21 mouse cellular contexts compared by ENCODE assay signal in genomic region chr6:48723468-48723867, GRCm38 (mm10). TPM values are rescaled to one million over a fixed set of nuclear protein-coding genes. Genes with fewer than 3 reads are reported as not detected.
DNase-seq lines count a peak whose midpoint lies in the region; TF ChIP-seq lines count a peak whose summit lies in the region.
"Had no signal": no experiment of that assay in that cellular context is flagged by ENCODE, and none has a peak within 500 bp of the region (broad histone marks: within the 10 kb centered on the region; RNA-seq: fewer than 3 reads in every experiment).

No protein-coding gene starts in this region.

- DNase-seq in spleen, adult 2 months (ENCODE audit: low read depth in 1 of 2, low spot score in 2 of 2) = no peak
- DNase-seq in spleen, postnatal 36 days (ENCODE audit: low spot score in 2 of 2) = no peak
- no peak for DNase-seq in CH12.LX (ENCODE audit: extremely low read depth)
- DNase-seq in induced T-regulatory cell, adult 2 months (ENCODE audit: low read depth) = peak; percentile 86
- DNase-seq in ovary, adult 18-20 months (ENCODE audit: low spot score) = no peak
- no peak for DNase-seq in embryo, embryonic 9.5 days (ENCODE audit: extremely low spot score)
- DNase-seq: adrenal gland, adult 2 months; adrenal gland, postnatal 25 days; cerebellum, adult 2 months; cerebellum, postnatal 14 days; embryo, embryonic 11 days; gastrocnemius, postnatal 14 days; heart, postnatal 36 days had no signal

- TF ChIP-seq RAD21 in CH12.LX (IDR thresholded peaks at IDR 0.05; ENCODE audit: low read depth, low read length) = no peak

- peak overlapping the region; percentile 64 for H3K4me2 ChIP-seq in CH12.LX (ENCODE audit: insufficient read depth, low read depth, poor library complexity, severe bottlenecking)
- H3K4me2 ChIP-seq: embryonic facial prominence, embryonic 12.5 days; heart, embryonic 12.5 days; hindbrain, embryonic 15.5 days had no signal

- peaks cover 2% of the 10 kb centered on the region for H3K36me3 ChIP-seq in spleen, adult 2 months (ENCODE audit: control insufficient read depth, insufficient read depth, low read length)
- H3K36me3 ChIP-seq in CH12.LX (replicated peaks in 1 of 2; ENCODE audit: control insufficient read depth in 1 of 2, insufficient read depth in 1 of 2, low read length in 1 of 2) = peaks cover 0 to 4% of the 10 kb centered on the region in 2 experiments
- H3K36me3 ChIP-seq: embryonic facial prominence, embryonic 12.5 days; heart, embryonic 12.5 days; hindbrain, embryonic 15.5 days had no signal

- peak overlapping the region; percentile 34; the same call in 1 of the 2 replicates for H3K9ac ChIP-seq in CH12.LX (ENCODE audit: insufficient read depth, low read depth)
- H3K9ac ChIP-seq: embryonic facial prominence, embryonic 12.5 days; heart, embryonic 12.5 days; hindbrain, embryonic 15.5 days had no signal

- H3K27me3 ChIP-seq in spleen, adult 2 months (ENCODE audit: control insufficient read depth, insufficient read depth, low read length) = no peaks in the 10 kb centered on the region
- H3K27me3 ChIP-seq in CH12.LX (replicated peaks) = no peaks in the 10 kb centered on the region
- H3K27me3 ChIP-seq: embryonic facial prominence, embryonic 12.5 days; heart, embryonic 12.5 days; hindbrain, embryonic 15.5 days; Patski had no signal

- peak overlapping the region; percentile 81 for H3K27ac ChIP-seq in spleen, adult 2 months (ENCODE audit: insufficient read depth, low read length)
- H3K27ac ChIP-seq in CH12.LX (ENCODE audit: insufficient read depth, low read depth) = peak overlapping the region; percentile 71
- H3K27ac ChIP-seq: embryonic facial prominence, embryonic 12.5 days; hindbrain, embryonic 15.5 days had no signal

- TF ChIP-seq EP300 in CH12.LX (IDR thresholded peaks at IDR 0.05; ENCODE audit: low read length) = peak; percentile 20; the same call in 1 of the 2 replicates

- TF ChIP-seq CTCF in spleen, adult 2 months (IDR thresholded peaks at IDR 0.05; ENCODE audit: extremely low read depth, insufficient read depth, insufficient read length, insufficient replicate concordance) = no peak
- TF ChIP-seq CTCF in CH12.LX (conservative IDR thresholded peaks at IDR 0.05 in 1 of 2, IDR thresholded peaks at IDR 0.05 in 1 of 2; ENCODE audit: low read depth in 2 of 2, low read length in 2 of 2) = no peak

- peaks cover 43% of the 10 kb centered on the region for H3K4me1 ChIP-seq in spleen, adult 2 months (ENCODE audit: control insufficient read depth, insufficient read depth, insufficient read length)
- peaks cover 31 to 70% of the 10 kb centered on the region in 2 experiments for H3K4me1 ChIP-seq in CH12.LX (ENCODE audit: control insufficient read depth in 1 of 2, insufficient read depth in 2 of 2)
- H3K4me1 ChIP-seq: embryonic facial prominence, embryonic 12.5 days had no signal

- no peak for TF ChIP-seq POLR2A in spleen, adult 2 months (IDR thresholded peaks at IDR 0.05; ENCODE audit: low read depth, low read length)
- TF ChIP-seq POLR2A in CH12.LX (IDR thresholded peaks at IDR 0.05; ENCODE audit: low read depth, low read length) = no peak

- peaks cover 14% of the 10 kb centered on the region for H3K79me2 ChIP-seq in CH12.LX (replicated peaks; ENCODE audit: control insufficient read depth, extremely low read depth, insufficient read depth, poor library complexity, severe bottlenecking)

- in situ Hi-C loops in CH12.LX (cut with MboI; ENCODE audit: low pct_ligation_motif_present, low pct_unique_long_range_greater_than_20kb, low sequenced_read_pairs) = no loop called here

- 46% methylated on average over 8 of the region's 8 CpGs for WGBS in spleen, adult 2 months

- dilution Hi-C loops in CH12.LX (cut with MboI; ENCODE audit: extremely low pct_ligation_motif_present, extremely low pct_unique_long_range_greater_than_20kb, low sequenced_read_pairs) = no loop called here

- no peaks in the 10 kb centered on the region for H3K9me3 ChIP-seq in CH12.LX (replicated peaks; ENCODE audit: low read length)
- H3K9me3 ChIP-seq: embryonic facial prominence, embryonic 12.5 days; heart, embryonic 12.5 days; hindbrain, embryonic 15.5 days had no signal

- H3K4me3 ChIP-seq in spleen, adult 2 months (ENCODE audit: extremely low read depth, insufficient read depth, insufficient read length) = no peak overlapping the region; the same call in 1 of the 2 replicates
- H3K4me3 ChIP-seq in CH12.LX (replicated peaks in 1 of 3; ENCODE audit: low read depth in 2 of 3, low read length in 2 of 3, poor library complexity in 1 of 3) = no peak overlapping the region
- H3K4me3 ChIP-seq: embryonic facial prominence, embryonic 12.5 days; heart, embryonic 12.5 days; hindbrain, embryonic 15.5 days had no signal

TF ChIP-seq in CH12.LX, 34 proteins besides CTCF, POLR2A, EP300 and RAD21:
- TF ChIP-seq ELF1 (IDR thresholded peaks at IDR 0.05; ENCODE audit: low read depth, low read length) (peak; percentile 44; the same call in 1 of the 2 replicates), NRF1 (IDR thresholded peaks at IDR 0.05; ENCODE audit: low read depth, low read length) (no peak), CHD2 (IDR thresholded peaks at IDR 0.05; ENCODE audit: low read length) (0 out of 2 replicates have a peak, but pooled peaks have one; percentile 10), JUND (conservative IDR thresholded peaks at IDR 0.05; ENCODE audit: low read depth, low read length) (no peak), USF2 (conservative IDR thresholded peaks at IDR 0.05; ENCODE audit: low read depth, low read length) (no peak), IRF4 (IDR thresholded peaks at IDR 0.05; ENCODE audit: low read depth, low read length) (no peak), ZNF384 (IDR thresholded peaks at IDR 0.05; ENCODE audit: low read depth, low read length) (no peak), POLR2AphosphoS2 (IDR thresholded peaks at IDR 0.05; ENCODE audit: low read depth, low read length) (no peak), PAX5 (IDR thresholded peaks at IDR 0.05; ENCODE audit: low read length) (no peak), MXI1 (IDR thresholded peaks at IDR 0.05; ENCODE audit: low read depth, low read length) (no peak), UBTF (IDR thresholded peaks at IDR 0.05; ENCODE audit: low read depth, low read length) (no peak), MAX (IDR thresholded peaks at IDR 0.05; ENCODE audit: low read length) (peak; percentile 48; the same call in 1 of the 2 replicates)

RNA-seq across cellular contexts. Expression of gene Gimap7, which starts 5.0 kb away (rescaled TPM):
- 9.5 and 11.6 TPM in 2 replicates for polyA plus RNA-seq in spleen, adult 2 months (2012; rRNA removed)
- total RNA-seq in CH12.LX (2012; rRNA removed) (14.5 and 16.3 TPM in 2 replicates), CH12.LX (2014; rRNA removed) (4.2 and 4.3 TPM in 2 replicates)
- polyA plus RNA-seq in CH12.LX (2012; ENCODE audit: insufficient read length, low read depth) = 7.0 and 7.1 TPM in 2 replicates
- total RNA-seq: gastrocnemius, postnatal 14 days had no signal
- polyA plus RNA-seq: adrenal gland, adult 2 months; cerebellum, adult 2 months; embryonic facial prominence, embryonic 12.5 days; forebrain, embryonic 11.5 days; forebrain, embryonic 16.5 days; frontal cortex, adult 2 months; heart, embryonic 12.5 days; hindbrain, embryonic 11.5 days; hindbrain, embryonic 15.5 days; Patski had no signal

RNA-seq across cellular contexts. Expression of gene Gm28053, which starts 5.1 kb away (rescaled TPM):
- 0.43 and 0.82 TPM in 2 replicates for polyA plus RNA-seq in spleen, adult 2 months (2012; rRNA removed)
- 10.0 and 12.0 TPM in 2 replicates for total RNA-seq in CH12.LX (2012; rRNA removed)
- total RNA-seq in CH12.LX (2014; rRNA removed) = 8.0 and 8.8 TPM in 2 replicates
- 22.7 and 46.9 TPM in 2 replicates for polyA plus RNA-seq in CH12.LX (2012; ENCODE audit: insufficient read length, low read depth)
- polyA plus RNA-seq: adrenal gland, adult 2 months; embryonic facial prominence, embryonic 12.5 days; forebrain, embryonic 16.5 days; hindbrain, embryonic 11.5 days; Patski had no signal

RNA-seq across cellular contexts. Expression of gene Gimap1, which starts 15.4 kb away (rescaled TPM):
- polyA plus RNA-seq in spleen, adult 2 months (2012; rRNA removed) = 94.4 and 103 TPM in 2 replicates
- total RNA-seq in CH12.LX (2012; rRNA removed) = 136 and 144 TPM in 2 replicates
- 54.5 and 57.4 TPM in 2 replicates for total RNA-seq in CH12.LX (2014; rRNA removed)
- 91.8 and 113 TPM in 2 replicates for polyA plus RNA-seq in CH12.LX (2012; ENCODE audit: insufficient read length, low read depth)

RNA-seq across cellular contexts. Expression of gene Gimap6, which starts 15.4 kb away (rescaled TPM):
- polyA plus RNA-seq in spleen, adult 2 months (2012; rRNA removed) = 50.8 and 54.3 TPM in 2 replicates
- total RNA-seq in CH12.LX (2012; rRNA removed) (78.1 and 88.9 TPM in 2 replicates), CH12.LX (2014; rRNA removed) (128 and 158 TPM in 2 replicates)
- 87.9 and 97.2 TPM in 2 replicates for polyA plus RNA-seq in CH12.LX (2012; ENCODE audit: insufficient read length, low read depth)
- polyA plus RNA-seq: Patski had no signal

RNA-seq across cellular contexts. Expression of gene Gimap5, which starts 22.5 kb away (rescaled TPM):
- polyA plus RNA-seq in spleen, adult 2 months (2012; rRNA removed) = 74.0 and 90.0 TPM in 2 replicates
- total RNA-seq in CH12.LX (2012; rRNA removed) (82.1 and 82.3 TPM in 2 replicates), CH12.LX (2014; rRNA removed) (74.6 and 77.6 TPM in 2 replicates)
- polyA plus RNA-seq in CH12.LX (2012; ENCODE audit: insufficient read length, low read depth) = 56.9 and 59.6 TPM in 2 replicates
- polyA plus RNA-seq: Patski had no signal

Comparison
In these comparisons a context has a peak if more than half of its experiments do, and no peak if none do; other contexts are left out.
1. RNA of gene Gm28053, which starts 5.1 kb away (polyA plus RNA-seq): 22.7 to 46.9 TPM in CH12.LX; 0.43 to 0.82 TPM in spleen, adult 2 months; every median in the first group is over 10 times any median in the second.